Mouse (Mus musculus): ENCODE measurements around the gene Prss28.

DNA sequence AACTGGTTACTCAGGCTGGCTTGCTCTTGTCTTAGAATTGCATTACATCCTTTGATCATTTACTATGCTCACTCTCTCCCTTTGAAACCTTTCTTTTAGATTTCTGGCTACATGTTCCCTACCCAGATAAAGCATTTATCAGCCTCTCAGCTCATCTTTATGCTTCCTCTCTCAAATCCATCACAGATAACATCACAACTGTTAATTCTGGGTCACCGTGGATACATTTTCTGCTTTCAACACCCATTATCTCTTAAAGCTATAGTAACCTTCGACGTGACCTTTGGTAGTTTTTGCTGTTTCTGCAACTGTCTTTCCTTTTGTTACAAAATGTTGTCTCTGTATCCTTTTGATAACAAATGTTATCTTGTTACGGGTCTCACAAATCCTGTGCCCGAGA lies 15.0 kb upstream of the Prss28 start:
- no peak for TF ChIP-seq CTCF (IDR thresholded peaks at IDR 0.05; ENCODE audit: low read depth, low read length)
- no peak for TF ChIP-seq POLR2A (IDR thresholded peaks at IDR 0.05; ENCODE audit: borderline replicate concordance, low read depth, low read length)

Data from bone marrow macrophage, adult 2 months (primary cell).